Mouse (Mus musculus) neural tube, embryonic 14.5 days (tissue): ENCODE results near the gene Tceanc. TPM values are rescaled to one million over a fixed set of nuclear protein-coding genes. Genes with fewer than 3 reads are reported as not detected.
A peak's percentile ranks its signal among the peaks of the same experiment; 100 is the strongest.
"Not testable (repeated sequence)": the region's sequence is repeated elsewhere in the genome, so short reads cannot be mapped to it uniquely, and the experiment has no call there.

Experiments used
- ATAC-seq: fragments of 200-750 bp; cut with Nextera tagmentation; 2 replicates; pipeline ENCODE4 v1.8.0; 2017; ENCODE audit warnings: low read depth, mild to moderate bottlenecking, moderate TSS enrichment, moderate library complexity
- H3K27ac ChIP-seq: fragments of 300-500 bp; sonication (generic); 2 replicates; pipeline ENCODE4 v1.5.1; 2014; ENCODE audit warnings: low read depth, mild to moderate bottlenecking, control low read depth, low read length, moderate library complexity, mixed read lengths
- H3K27me3 ChIP-seq: fragments of 300-500 bp; sonication (generic); 2 replicates; pipeline ENCODE4 v1.6.1; 2014; ENCODE audit warnings: low read length; ENCODE audit not compliant: control insufficient read depth, insufficient read depth
- H3K36me3 ChIP-seq: fragments of 300-500 bp; sonication (generic); 2 replicates; pipeline ENCODE4 v1.6.1; 2014; ENCODE audit warnings: low read length, mixed read lengths; ENCODE audit not compliant: control insufficient read depth, insufficient read depth
- H3K4me1 ChIP-seq: fragments of 300-500 bp; sonication (generic); 2 replicates; pipeline ENCODE4 v1.6.1; 2014; ENCODE audit warnings: low read length; ENCODE audit not compliant: control insufficient read depth, insufficient read depth
- H3K4me2 ChIP-seq: fragments of 300-500 bp; sonication (generic); 2 replicates; pipeline ENCODE4 v1.6.1; 2014; ENCODE audit warnings: mild to moderate bottlenecking, low read depth, low read length, control low read depth
- H3K4me3 ChIP-seq: fragments of 300-500 bp; sonication (generic); 2 replicates; pipeline ENCODE4 v1.5.1; 2014; ENCODE audit warnings: low read depth, low read length, control low read depth, mixed read lengths
- H3K9ac ChIP-seq: fragments of 300-500 bp; sonication (generic); replicated peaks from 2 replicates; pipeline ENCODE4 v1.6.1; 2014; ENCODE audit warnings: low read depth, mild to moderate bottlenecking, control low read depth, low read length, mixed read lengths
- H3K9me3 ChIP-seq: fragments of 300-500 bp; sonication (generic); 2 replicates; pipeline ENCODE4 v1.6.1; 2016; ENCODE audit warnings: low read length; ENCODE audit not compliant: control insufficient read depth
- WGBS: fragments of 180-500 bp; shearing (Covaris S2); extraction: QIAGEN DNeasy Blood & Tissue Kit; methylation state at CpG from one replicate; pipeline ENCODE4 v1.1.7; 2014; 5-methylcytosine and 5-hydroxymethylcytosine counted together
- polyA plus RNA-seq: library from polyadenylated mRNA; unstranded; fragments of >200 nt; fragmentation: Nextera tagmentation; extraction: Ambion mirVana; gene quantifications from 2 replicates; pipeline ENCODE4 v1.2.1, GENCODE M21; 2014

Gene Tceanc
- polyA plus RNA-seq, 1 experiment from 2014 or later = 5.9 TPM

GRCm38 (mm10) chrX:166528126-166528525 is 9.8 kb upstream of the Tceanc start:
- ATAC-seq = no peak

DNA sequence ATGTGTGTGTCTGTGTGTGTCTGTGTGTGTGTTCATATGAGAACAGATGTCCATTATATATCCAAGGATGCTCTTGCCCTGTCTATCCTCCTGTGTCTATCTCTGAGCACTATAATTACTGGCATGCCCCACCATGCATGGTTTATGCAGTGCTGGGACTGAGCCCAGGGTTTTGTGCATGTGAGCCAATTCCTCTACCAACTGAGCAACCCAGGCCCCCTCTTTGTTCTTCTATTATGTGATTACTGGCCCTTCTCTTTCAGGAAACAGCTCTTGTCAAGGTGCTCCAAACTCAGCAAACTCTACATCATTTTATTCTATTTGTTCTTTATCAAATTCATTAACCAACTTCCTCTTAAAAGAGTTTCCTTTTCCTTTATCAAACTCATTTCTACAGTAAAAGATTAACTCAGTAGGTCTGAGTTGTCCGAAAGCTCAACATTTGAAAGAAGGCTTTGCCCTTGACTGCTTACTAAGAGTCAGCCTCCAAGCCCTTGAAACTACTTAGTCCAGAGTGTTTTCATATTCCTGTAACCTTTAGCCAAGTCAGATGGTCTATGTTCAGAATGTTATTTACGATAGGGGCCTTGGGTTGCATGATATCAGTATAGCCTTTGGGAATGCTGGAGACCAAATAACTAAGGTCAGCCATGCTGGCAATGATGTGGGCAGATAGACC is 7.4 kb upstream of the Tceanc start:
- Histone ChIP-seq H3K9ac (no peak overlapping the region), H3K4me3 (no peak overlapping the region), H3K4me2 (no peak overlapping the region), H3K27me3 (no peaks in the 10 kb centered on the region), H3K27ac (no peak overlapping the region), H3K9me3 (no peaks in the 10 kb centered on the region), H3K36me3 (no peaks in the 10 kb centered on the region), H3K4me1 (no peaks in the 10 kb centered on the region)
- 96% methylated on average over 2 of the region's 2 CpGs for WGBS
- ATAC-seq = no peak

More at GRCm38 (mm10) chrX:166528126-166528525, 9.8 kb upstream of the Tceanc start:
- no peaks in the 10 kb centered on the region for H3K27me3 ChIP-seq
- no peak overlapping the region for H3K4me2 ChIP-seq
- 95% methylated on average over 3 of the region's 3 CpGs for WGBS
- no peaks in the 10 kb centered on the region for H3K9me3 ChIP-seq
- no peaks in the 10 kb centered on the region for H3K36me3 ChIP-seq
- H3K27ac ChIP-seq = no peak overlapping the region
- H3K4me3 ChIP-seq = no peak overlapping the region
- no peak overlapping the region for H3K9ac ChIP-seq
- no peaks in the 10 kb centered on the region for H3K4me1 ChIP-seq

GRCm38 (mm10) chrX:166520782-166521181 is 2.4 kb upstream of the Tceanc start:
- WGBS = 84% methylated on average over 5 of the region's 5 CpGs
- H3K36me3 ChIP-seq = no peaks in the 10 kb centered on the region
- H3K27me3 ChIP-seq = no peaks in the 10 kb centered on the region
- no peak overlapping the region for H3K9ac ChIP-seq
- H3K4me3 ChIP-seq = no peak overlapping the region
- no peaks in the 10 kb centered on the region for H3K9me3 ChIP-seq
- ATAC-seq = no peak
- H3K4me1 ChIP-seq = no peaks in the 10 kb centered on the region
- no peak overlapping the region for H3K27ac ChIP-seq
- H3K4me2 ChIP-seq = no peak overlapping the region

DNA sequence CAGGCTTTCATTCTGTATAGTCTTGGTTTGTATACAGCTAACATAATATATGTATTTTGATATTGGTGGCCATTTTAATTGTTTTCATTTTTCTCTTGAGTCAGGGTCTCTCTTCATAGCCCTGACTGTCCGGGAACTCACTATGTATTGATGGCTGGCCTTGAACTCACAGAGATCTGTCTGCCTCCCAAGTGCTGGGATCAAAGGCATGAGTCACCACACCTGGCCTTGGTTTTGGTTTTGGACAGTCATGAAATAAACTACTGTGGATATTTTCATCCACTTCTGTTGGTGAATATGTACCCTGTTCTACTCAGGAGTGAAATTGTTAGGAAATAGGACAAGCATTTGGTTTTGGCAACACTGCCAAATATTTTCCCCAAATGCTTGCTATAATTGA is 1.7 kb downstream of the Tceanc start:
- no peak overlapping the region for H3K4me2 ChIP-seq
- no peaks in the 10 kb centered on the region for H3K36me3 ChIP-seq
- H3K4me3 ChIP-seq = no peak overlapping the region
- WGBS = 100% methylated on average over 1 of the region's 1 CpGs
- no peaks in the 10 kb centered on the region for H3K27me3 ChIP-seq
- H3K27ac ChIP-seq = no peak overlapping the region
- no peak for ATAC-seq
- H3K9ac ChIP-seq = no peak overlapping the region
- H3K9me3 ChIP-seq = no peaks in the 10 kb centered on the region
- H3K4me1 ChIP-seq = no peaks in the 10 kb centered on the region

- Histone ChIP-seq H3K27me3 (no peaks in the 10 kb centered on the region), H3K36me3 (no peaks in the 10 kb centered on the region), H3K4me3 (no peak overlapping the region), H3K9ac (no peak overlapping the region), H3K9me3 (no peaks in the 10 kb centered on the region), H3K4me1 (no peaks in the 10 kb centered on the region), H3K4me2 (no peak overlapping the region), H3K27ac (no peak overlapping the region)
- WGBS = 91% methylated on average over 3 of the region's 3 CpGs
- ATAC-seq = no peak
Observed at GRCm38 (mm10) chrX:166515923-166516322, 2.4 kb downstream of the Tceanc start.

DNA sequence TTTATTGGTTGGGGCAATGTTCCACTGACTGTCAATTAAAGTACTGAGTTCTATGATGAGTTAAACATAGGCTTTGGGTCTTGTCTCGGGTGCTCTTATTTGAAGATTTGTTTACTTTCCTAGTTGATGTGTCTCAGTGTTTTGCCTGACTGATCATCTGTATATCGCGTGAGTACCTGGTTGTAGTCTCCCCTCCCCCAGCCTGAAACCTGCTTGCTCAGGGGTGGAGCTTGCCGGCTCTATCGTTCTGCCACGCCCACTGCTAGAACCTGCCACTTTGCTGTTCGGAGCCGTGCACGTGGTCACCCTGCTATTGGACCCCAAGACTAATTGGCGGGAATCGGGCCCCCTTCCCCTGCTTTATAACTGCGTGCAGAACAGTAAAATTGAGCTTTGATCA is 4.3 kb downstream of the Tceanc start:
- WGBS = 30% methylated on average over 12 of the region's 12 CpGs
- H3K9me3 ChIP-seq, H3K27ac ChIP-seq, H3K4me1 ChIP-seq, H3K4me3 ChIP-seq, H3K9ac ChIP-seq, H3K36me3 ChIP-seq, H3K27me3 ChIP-seq, ATAC-seq: not testable (repeated sequence)
- H3K4me2 ChIP-seq = peak overlapping the region; percentile 4; the same call in 1 of the 2 replicates

DNA sequence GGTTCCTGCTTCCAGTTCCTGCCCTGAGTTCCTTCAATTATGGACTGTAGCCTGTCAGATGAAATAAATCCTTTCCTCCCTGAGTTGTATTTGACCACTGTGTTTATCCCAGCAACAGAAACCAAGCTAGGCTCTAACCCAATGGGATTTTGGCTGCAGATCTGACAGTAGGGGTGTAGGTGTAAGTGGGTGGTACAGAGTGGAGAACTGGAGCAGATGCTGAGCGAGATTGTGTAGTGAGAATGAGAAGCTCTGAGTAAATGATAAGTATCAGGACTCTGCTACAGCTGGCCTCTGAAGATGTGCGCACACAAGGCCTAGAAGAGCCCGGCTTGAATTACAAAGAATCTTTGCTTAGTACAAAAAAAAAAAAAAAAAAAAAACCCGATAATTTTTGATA is 6.3 kb downstream of the Tceanc start:
- no peak overlapping the region for H3K9ac ChIP-seq
- H3K4me2 ChIP-seq = no peak overlapping the region
- no peak for ATAC-seq
- WGBS = 96% methylated on average over 4 of the region's 4 CpGs
- H3K27ac ChIP-seq = no peak overlapping the region
- H3K4me3 ChIP-seq = no peak overlapping the region
- peaks cover 4% of the 10 kb centered on the region; the same call in 1 of the 2 replicates for H3K4me1 ChIP-seq
- no peaks in the 10 kb centered on the region for H3K9me3 ChIP-seq
- no peaks in the 10 kb centered on the region for H3K36me3 ChIP-seq
- H3K27me3 ChIP-seq = no peaks in the 10 kb centered on the region

GRCm38 (mm10) chrX:166511107-166511506 is 7.3 kb downstream of the Tceanc start:
- Histone ChIP-seq H3K27me3 (no peaks in the 10 kb centered on the region), H3K9ac (no peak overlapping the region), H3K4me2 (no peak overlapping the region), H3K4me1 (peaks cover 4% of the 10 kb centered on the region; the same call in 1 of the 2 replicates), H3K9me3 (no peaks in the 10 kb centered on the region), H3K4me3 (no peak overlapping the region), H3K36me3 (no peaks in the 10 kb centered on the region), H3K27ac (no peak overlapping the region)
- ATAC-seq = no peak

DNA sequence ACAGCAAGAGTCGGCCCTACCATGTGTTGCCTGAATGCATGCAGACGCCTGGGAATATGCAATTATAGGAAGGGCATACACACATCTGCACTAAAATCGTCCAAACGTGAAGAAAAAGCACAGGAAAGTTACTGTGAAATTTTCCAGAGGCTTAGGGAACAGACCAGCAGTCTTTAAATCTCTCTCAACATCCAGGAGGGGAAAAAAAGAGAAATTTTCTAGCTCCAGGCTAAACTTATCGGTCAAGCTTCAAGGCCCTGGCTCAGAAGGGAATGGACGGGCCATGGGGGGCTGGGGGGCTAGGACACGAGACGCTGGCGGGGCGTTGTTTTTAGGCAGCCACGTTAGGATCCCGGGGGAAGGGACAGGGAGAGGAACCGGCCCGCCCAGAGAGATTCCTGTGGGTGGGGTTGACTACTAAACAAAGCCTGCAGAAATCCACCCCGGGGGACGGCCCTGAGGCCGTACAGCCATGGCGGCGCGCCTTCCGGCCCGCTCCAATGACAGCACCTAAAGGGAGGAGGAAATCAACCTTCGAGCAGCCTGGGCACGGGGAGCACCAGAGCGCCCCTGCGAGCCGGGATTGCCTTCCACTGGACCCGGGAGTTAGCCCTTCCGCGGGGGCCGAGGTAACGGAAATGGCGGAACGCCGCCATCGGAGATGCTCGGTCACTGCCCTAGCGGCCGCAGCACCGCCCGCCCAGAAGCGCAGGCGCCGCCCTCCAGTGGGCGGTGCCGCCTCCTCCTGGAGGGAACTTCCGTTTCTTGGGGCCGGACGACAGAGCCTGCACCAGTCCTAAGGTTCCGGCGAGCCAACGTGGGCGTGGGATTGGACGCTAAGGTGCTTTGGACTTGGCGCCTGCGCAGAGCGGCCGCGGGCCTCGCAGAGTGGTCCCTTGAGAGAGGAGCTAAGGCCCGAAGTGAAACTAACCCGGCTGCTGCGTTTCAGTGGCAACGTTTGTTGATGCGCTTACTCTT is 8.3 kb downstream of the Tceanc start:
- Histone ChIP-seq H3K36me3 (no peaks in the 10 kb centered on the region), H3K9me3 (no peaks in the 10 kb centered on the region), H3K4me2 (peak overlapping the region; percentile 48), H3K9ac (peak overlapping the region; percentile 69), H3K27me3 (no peaks in the 10 kb centered on the region), H3K4me1 (peaks cover 4% of the 10 kb centered on the region; the same call in 1 of the 2 replicates), H3K27ac (peak overlapping the region; percentile 98), H3K4me3 (peak overlapping the region; percentile 48)
- WGBS = 14% methylated on average over 61 of the region's 65 CpGs
- ATAC-seq = peak; percentile 99
